Mouse (Mus musculus) embryonic fibroblast, embryonic 13.5 days (primary cell): ENCODE results near the gene Evx2. TPM values are rescaled to one million over a fixed set of nuclear protein-coding genes. Genes with fewer than 3 reads are reported as not detected.

ENCODE experiments used
- H3K27ac ChIP-seq: 2 replicates; pipeline ENCODE4 v1.5.1; 2012; ENCODE audit warnings: low read length, control low read depth, inconsistent platforms; ENCODE audit not compliant: insufficient read depth
- H3K4me1 ChIP-seq: 2 replicates; pipeline ENCODE4 v1.6.1; 2011; ENCODE audit warnings: low read length; ENCODE audit not compliant: control insufficient read depth, insufficient read depth
- H3K4me3 ChIP-seq: 2 replicates; pipeline ENCODE4 v1.5.1; 2011; ENCODE audit warnings: mild to moderate bottlenecking, control low read depth, low read length; ENCODE audit not compliant: insufficient read depth
- CTCF ChIP-seq: IDR thresholded peaks from 2 replicates; pipeline ENCODE4 v1.5.1; 2011; ENCODE audit warnings: mild to moderate bottlenecking, control low read depth, low read length, moderate library complexity, borderline replicate concordance; ENCODE audit not compliant: insufficient read depth
- POLR2A ChIP-seq: IDR thresholded peaks from 2 replicates; pipeline ENCODE4 v1.6.1; 2011; ENCODE audit warnings: low read depth, mild to moderate bottlenecking, control low read depth, low read length, moderate library complexity
- polyA plus RNA-seq: library from polyadenylated mRNA; stranded (reverse); fragments of >200 nt; gene quantifications from 2 replicates; pipeline ENCODE4 v1.2.4, GENCODE M21; 2011; ENCODE audit warnings: low read depth; ENCODE audit not compliant: missing spikeins, insufficient read length

Evx2 gene
- polyA plus RNA-seq = 0.35 and 0.74 TPM in 2 replicates

DNA sequence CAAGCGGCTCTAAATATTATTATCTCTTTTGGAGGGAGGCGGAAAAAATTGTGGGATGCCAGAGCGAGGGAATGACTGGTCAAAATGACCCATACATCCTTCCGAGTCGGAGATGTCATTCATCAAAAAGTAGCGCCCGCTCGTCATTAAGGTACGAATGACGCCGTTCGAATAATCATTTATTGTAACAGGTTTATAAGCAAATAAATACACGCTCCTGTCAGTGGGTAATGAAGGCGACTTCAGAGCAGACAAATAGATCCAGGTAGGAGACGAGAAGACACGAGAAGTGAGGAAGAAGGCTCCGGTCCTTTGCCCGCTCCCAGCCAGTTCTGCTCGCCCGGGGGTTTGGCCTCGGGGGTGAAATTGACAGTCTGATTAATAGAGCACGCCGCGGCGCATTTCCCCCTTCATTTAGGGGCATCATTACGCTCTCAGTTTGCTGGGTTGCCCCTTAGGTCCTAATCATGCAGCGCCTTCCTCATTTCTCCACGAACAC lies at the start of gene Evx2:
Evx2 (minus strand) TSS at position 51 of the 499 bp plus-strand sequence.
- peak within 1 kb of the TSS; percentile 6; the same call in 1 of the 2 replicates for H3K4me3 ChIP-seq
- no peak within 1 kb of the TSS for H3K27ac ChIP-seq
- no peaks in the 10 kb centered on the region; the same call in 1 of the 2 replicates for H3K4me1 ChIP-seq
- TF ChIP-seq POLR2A (no peak), CTCF (no peak)

DNA sequence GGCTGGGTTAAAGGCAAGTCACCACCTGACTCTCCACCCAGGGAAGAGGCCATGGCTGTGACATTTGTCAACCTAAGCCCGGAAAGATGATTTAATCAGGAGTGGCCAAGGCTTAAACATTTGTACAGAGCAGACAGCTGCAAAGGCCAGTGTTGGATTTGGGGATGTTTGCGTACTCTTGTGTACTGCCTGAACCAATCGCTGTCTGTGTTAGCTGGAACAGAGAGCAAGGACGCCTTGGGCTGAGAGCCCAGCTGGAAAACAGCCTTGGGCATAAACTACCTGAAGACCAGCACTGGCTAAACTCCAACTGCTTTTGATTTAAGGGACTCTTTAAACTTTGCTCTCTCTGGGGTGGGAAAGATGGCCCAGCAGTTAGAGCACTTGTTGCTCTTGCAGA lies 49.3 kb upstream of the Evx2 start:
- H3K27ac ChIP-seq = no peak overlapping the region
- no peak overlapping the region for H3K4me3 ChIP-seq

DNA sequence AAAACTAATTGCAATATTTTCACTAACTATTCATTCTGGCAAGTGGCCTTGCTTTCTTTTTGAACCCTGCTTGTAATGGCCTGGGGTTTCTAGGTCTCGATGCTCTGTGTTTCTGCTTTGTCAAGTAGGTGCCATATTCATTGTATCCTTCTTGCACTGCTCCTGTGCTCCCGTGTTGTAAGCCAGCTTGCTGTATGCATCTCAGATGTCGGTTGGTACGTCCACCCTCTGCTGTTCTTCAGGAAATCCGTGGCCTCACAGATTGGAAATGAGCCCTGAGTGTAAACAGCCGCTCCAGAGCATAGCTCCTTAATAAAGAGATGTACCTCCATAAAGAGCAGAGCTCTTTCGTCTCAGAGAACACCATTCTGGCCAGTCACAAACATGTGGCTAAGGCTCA lies 48.2 kb upstream of the Evx2 start:
- no peak overlapping the region for H3K27ac ChIP-seq
- no peak overlapping the region for H3K4me3 ChIP-seq
- no peak for TF ChIP-seq POLR2A
- no peak for TF ChIP-seq CTCF
- no peaks in the 10 kb centered on the region for H3K4me1 ChIP-seq

More for the DNA sequence above, 49.3 kb upstream of the Evx2 start:
- TF ChIP-seq POLR2A (no peak), CTCF (no peak)
- H3K4me1 ChIP-seq = no peaks in the 10 kb centered on the region

DNA sequence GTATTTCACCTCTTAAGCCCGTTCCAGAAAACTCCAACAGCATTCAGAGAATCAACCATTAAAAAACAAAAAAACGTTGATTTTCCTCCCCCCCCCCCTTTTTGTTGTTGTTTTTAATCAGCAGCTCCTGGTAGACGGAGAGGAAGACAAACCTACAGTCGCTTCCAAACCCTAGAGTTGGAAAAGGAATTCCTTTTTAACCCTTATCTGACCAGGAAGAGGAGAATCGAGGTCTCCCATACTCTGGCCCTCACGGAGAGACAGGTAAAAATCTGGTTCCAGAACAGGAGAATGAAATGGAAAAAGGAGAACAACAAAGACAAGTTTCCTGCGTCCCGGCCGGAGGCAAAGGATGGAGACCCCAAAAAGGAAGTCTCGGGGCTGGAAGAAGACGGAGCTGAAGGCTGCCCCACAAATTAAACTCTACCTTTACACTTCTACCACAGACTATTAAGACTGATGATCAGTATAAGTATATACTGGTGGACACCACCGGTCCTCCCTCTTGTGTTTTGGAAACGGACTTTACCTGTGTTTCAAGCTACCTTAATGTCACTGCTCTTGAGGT lies 47.1 kb upstream of the Evx2 start:
- TF ChIP-seq POLR2A = no peak
- TF ChIP-seq CTCF = no peak
- Histone ChIP-seq H3K4me1 (no peaks in the 10 kb centered on the region), H3K4me3 (peak overlapping the region; percentile 26), H3K27ac (no peak overlapping the region)

DNA sequence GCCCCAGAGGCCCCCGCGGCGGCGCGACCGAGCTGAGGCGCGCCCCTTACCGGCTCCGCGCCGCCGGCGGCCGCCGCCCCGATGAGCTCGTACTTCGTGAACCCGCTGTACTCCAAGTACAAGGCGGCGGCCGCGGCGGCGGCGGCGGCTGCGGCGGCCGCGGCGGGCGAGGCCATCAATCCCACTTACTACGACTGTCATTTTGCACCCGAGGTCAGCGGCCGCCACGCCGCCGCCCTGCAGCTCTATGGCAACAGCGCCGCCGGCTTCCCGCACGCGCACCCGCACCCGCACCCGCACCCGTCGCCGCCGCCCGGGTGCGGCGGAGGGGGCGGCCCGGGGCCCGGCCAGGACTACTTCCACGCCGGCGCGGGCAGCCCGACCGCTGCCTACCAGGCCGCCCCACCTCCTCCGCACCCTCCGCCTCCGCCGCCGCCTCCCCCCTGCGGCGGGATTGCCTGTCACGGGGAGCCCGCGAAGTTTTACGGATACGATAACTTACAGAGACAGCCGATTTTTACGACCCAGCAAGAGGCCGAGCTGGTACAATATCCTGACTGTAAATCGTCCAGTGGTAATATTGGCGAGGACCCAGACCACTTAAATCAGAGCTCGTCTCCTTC lies 46.2 kb upstream of the Evx2 start:
- Histone ChIP-seq H3K27ac (peak overlapping the region; percentile 28; the same call in 1 of the 2 replicates), H3K4me3 (peak overlapping the region; percentile 26), H3K4me1 (no peaks in the 10 kb centered on the region)
- TF ChIP-seq CTCF (no peak), POLR2A (no peak; the same call in 1 of the 2 replicates)

DNA sequence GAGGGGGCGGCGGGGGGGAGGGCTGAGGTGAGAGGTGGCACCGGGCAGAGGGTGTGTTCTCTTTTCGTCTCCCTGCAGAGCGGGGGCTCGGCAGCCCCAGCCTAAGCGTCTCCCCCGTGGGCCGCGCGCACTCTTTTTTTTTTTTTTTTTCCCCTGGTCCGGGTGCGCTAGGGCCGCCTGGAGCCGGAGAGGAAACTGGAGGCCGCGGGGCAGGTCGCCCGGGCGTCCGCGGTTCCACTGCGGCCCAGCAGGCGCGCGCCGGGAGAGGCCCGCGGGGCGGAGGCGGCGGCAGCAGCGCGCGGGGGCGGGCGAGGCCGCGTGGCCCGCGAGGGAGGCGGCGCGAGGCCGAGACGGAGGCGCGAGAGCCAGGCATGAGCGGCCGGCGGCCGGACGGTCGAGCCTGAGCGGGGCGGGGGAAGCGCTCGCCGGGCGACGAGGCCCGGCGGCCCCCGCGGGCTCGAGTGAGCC lies 45.7 kb upstream of the Evx2 start:
- H3K27ac ChIP-seq = peak overlapping the region; percentile 28; the same call in 1 of the 2 replicates
- H3K4me3 ChIP-seq = peak overlapping the region; percentile 33
- no peaks in the 10 kb centered on the region for H3K4me1 ChIP-seq
- TF ChIP-seq POLR2A (no peak), CTCF (no peak)

DNA sequence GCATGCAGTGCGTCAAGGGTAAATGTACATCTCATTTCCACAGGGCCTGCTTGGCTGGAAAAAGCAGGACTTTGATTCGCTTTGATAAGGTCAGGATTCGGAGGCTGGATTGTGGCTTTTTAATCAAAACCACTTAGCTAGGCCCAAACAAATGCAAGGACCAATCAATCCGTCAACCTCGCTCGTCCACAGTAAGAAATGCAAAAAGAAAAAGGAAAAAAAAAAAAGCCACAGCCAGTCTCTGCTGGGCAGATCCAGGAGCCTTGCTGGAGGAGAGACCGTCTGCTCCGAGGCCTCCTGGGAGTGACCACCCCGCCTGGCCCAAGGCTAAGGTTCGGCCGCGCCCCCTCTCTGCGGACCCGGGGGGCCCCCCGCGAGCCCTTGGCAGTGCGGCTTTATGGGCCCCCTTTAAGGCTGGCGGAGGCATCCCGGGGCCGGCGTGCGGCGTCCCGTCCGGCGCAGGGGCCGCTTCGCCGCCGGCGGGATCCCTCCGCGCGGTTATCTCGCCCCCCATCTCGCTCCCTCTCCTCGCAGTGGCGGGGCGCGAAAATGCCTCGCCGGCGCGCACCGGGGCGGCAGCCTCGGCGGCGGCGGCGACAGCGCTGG lies 45.1 kb upstream of the Evx2 start, which contains the start of gene Hoxd8:
Hoxd8 (plus strand) TSS at position 223 of the 606 bp plus-strand sequence.
- peak within 1 kb of the TSS; percentile 41; the same call in 1 of the 2 replicates for H3K27ac ChIP-seq

DNA sequence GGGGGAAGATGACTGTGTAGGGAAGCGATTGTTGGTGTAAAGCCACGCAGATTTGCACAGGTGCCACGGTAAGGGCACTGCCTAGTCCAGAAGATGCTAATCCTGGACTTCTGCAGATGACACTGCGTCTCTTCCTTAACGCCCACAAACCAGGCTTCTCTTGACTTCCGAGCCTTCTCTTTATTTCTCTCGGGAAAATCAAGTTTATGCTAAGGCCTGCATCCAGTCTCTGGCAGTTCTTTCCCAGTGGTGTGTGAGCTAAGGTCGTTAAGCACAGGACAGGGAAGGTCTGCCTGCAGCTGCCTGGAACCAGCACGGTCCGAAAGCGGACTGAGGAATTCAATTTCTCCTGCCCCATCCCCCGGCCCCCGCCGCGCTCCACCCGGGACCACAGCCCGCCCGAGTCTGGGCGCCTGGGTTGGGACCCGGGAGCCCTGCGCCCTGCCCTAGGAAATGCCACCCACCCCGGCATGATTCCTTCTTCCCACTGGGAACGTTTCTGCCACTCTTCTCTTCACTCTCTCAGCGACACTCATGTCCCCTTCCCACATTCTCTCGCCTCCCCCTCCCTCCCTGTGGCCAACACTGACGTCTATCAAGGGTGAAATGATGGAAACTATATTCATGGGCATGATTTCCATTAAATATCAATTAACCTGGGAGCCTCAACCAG lies 44.5 kb upstream of the Evx2 start:
- Histone ChIP-seq H3K27ac (peak overlapping the region; percentile 41; the same call in 1 of the 2 replicates), H3K4me3 (peak overlapping the region; percentile 33; the same call in 1 of the 2 replicates), H3K4me1 (no peaks in the 10 kb centered on the region)
- TF ChIP-seq CTCF = no peak
- TF ChIP-seq POLR2A = no peak; the same call in 1 of the 2 replicates

More for the DNA sequence above, 45.1 kb upstream of the Evx2 start, which contains the start of gene Hoxd8:
- H3K4me3 ChIP-seq = peak within 1 kb of the TSS; percentile 33
- TF ChIP-seq POLR2A = no peak
- no peak for TF ChIP-seq CTCF
- no peaks in the 10 kb centered on the region for H3K4me1 ChIP-seq

DNA sequence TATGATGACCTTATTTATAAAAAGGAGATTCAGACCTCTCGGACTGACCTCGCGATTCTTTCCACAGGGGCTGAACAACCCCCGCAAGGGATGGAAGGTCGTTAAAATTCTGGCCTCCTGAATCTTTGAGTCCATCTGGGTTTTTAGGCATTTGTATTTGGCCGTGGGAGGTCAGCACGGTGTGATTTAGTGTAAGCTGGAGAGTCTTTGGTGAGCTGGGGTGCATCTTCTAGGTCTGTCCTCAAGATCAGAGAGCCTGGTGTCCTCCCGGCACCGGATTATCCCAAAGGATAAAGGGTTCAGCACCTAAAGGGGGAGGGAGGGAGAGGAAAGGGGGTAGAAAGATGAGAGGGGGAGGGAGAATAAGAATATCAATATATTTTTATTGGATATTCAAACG lies 44.0 kb upstream of the Evx2 start:
- H3K27ac ChIP-seq = no peak overlapping the region
- no peaks in the 10 kb centered on the region for H3K4me1 ChIP-seq
- TF ChIP-seq CTCF = no peak
- TF ChIP-seq POLR2A = no peak
- no peak overlapping the region for H3K4me3 ChIP-seq

DNA sequence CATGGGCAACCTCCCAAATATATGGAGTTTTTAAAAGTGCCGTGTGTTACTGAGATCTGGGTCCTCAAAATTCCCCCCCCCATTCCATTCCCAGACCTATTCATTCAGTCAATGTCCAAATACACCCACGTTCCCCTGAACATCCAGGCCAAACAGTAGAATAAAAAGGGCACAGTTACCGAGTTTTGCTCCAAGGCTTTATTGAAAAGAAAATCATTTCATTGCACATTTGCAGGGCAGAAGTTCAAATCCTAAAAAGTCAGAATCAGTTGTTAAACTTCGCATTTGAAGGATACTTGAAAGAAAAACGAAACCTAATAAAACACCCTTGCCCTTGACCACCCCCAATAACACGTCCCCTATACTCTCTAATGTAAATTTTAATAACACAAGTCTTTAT lies 43.5 kb upstream of the Evx2 start:
- no peak for TF ChIP-seq CTCF
- no peak for TF ChIP-seq POLR2A
- Histone ChIP-seq H3K27ac (no peak overlapping the region), H3K4me1 (no peaks in the 10 kb centered on the region), H3K4me3 (no peak overlapping the region)
